Mouse (Mus musculus) gastrocnemius, postnatal 36 days (tissue): Measurements from ENCODE around the gene Anp32e. TPM values are rescaled to one million over a fixed set of nuclear protein-coding genes. Genes with fewer than 3 reads are reported as not detected.
A peak's percentile ranks its signal among the peaks of the same experiment; 100 is the strongest.
"Not testable (repeated sequence)": the region's sequence is repeated elsewhere in the genome, so short reads cannot be mapped to it uniquely, and the experiment has no call there.

Source experiments
- DNase-seq, 2 experiments: peaks; one replicate each; pipeline ENCODE4 v3.0.0; 2022
- intact Hi-C: fragments of 180-260 bp; cut with DNase I; formaldehyde crosslinking; loops from one replicate; pipeline ENCODE4 v1.15.1; 2025
- total RNA-seq, 2 experiments: library from RNA; stranded (reverse); gene quantifications; 2 replicates each; pipeline ENCODE4 v1.2.3; 2021

Gene Anp32e
- total RNA-seq, 2 experiments from 2014 or later: 67.1 to 71.1 TPM

GRCm38 (mm10) chr3:95933111-95933750, 4.2 kb downstream of the Anp32e start:
- no peak for DNase-seq
- intact Hi-C loops: no loop called here

GRCm38 (mm10) chr3:95934448-95934847, 5.4 kb downstream of the Anp32e start:
- no peak for DNase-seq
- intact Hi-C loops: no loop called here

- no peak for DNase-seq
- intact Hi-C loops: no loop called here
Observed at GRCm38 (mm10) chr3:95938217-95938616, 9.2 kb downstream of the Anp32e start.

GRCm38 (mm10) chr3:95938835-95939234, 9.8 kb downstream of the Anp32e start:
- no peak for DNase-seq
- intact Hi-C loops: no loop called here

GRCm38 (mm10) chr3:95942749-95943148, 13.7 kb downstream of the Anp32e start:
- no peak for DNase-seq
- intact Hi-C loops: no loop called here

GRCm38 (mm10) chr3:95943226-95943625, 14.2 kb downstream of the Anp32e start:
- intact Hi-C loops: no loop called here
- DNase-seq: no peak

GRCm38 (mm10) chr3:95944742-95945141, 15.7 kb downstream of the Anp32e start:
- intact Hi-C loops: no loop called here
- DNase-seq: no peak

- DNase-seq: no peak
- intact Hi-C loops: no loop called here
Observed at GRCm38 (mm10) chr3:95945731-95946240, 16.7 kb downstream of the Anp32e start.

GRCm38 (mm10) chr3:95948325-95948724, 19.3 kb downstream of the Anp32e start:
- intact Hi-C loops: no loop called here
- no peak for DNase-seq

GRCm38 (mm10) chr3:95950763-95951551, 21.9 kb downstream of the Anp32e start:
- peak; percentile 82 to 95 for DNase-seq

GRCm38 (mm10) chr3:95951566-95951965, 22.5 kb downstream of the Anp32e start:
- DNase-seq, intact Hi-C loops: not testable (repeated sequence)

More at GRCm38 (mm10) chr3:95950763-95951551, 21.9 kb downstream of the Anp32e start:
- intact Hi-C loops: no loop called here

- intact Hi-C loops: no loop called here
- no peak for DNase-seq
Observed at GRCm38 (mm10) chr3:95953023-95953422, 24.0 kb downstream of the Anp32e start.

- DNase-seq: no peak
- intact Hi-C loops: no loop called here
Observed at GRCm38 (mm10) chr3:95953522-95953921, 24.5 kb downstream of the Anp32e start.

- not testable (repeated sequence) for DNase-seq
- intact Hi-C loops: loop anchor here (5.0 kb wide), 2 partner anchors 67 to 92 kb away; no protein-coding TSS in a partner anchor
Observed at GRCm38 (mm10) chr3:95954648-95955173, 25.7 kb downstream of the Anp32e start.

GRCm38 (mm10) chr3:95955318-95955717, 26.3 kb downstream of the Anp32e start:
- intact Hi-C loops: loop anchor here (5.0 kb wide), 2 partner anchors 68 to 93 kb away; no protein-coding TSS in a partner anchor
- no peak for DNase-seq

- intact Hi-C loops: loop anchor here (5.0 kb wide), 2 partner anchors 70 to 95 kb away; no protein-coding TSS in a partner anchor
- DNase-seq: peak in 1 of 2 experiments; percentile 38
Observed at GRCm38 (mm10) chr3:95957359-95958148, 28.5 kb downstream of the Anp32e start.

GRCm38 (mm10) chr3:95959082-95959481, 30.0 kb downstream of the Anp32e start:
- intact Hi-C loops: loop anchor here (5.0 kb wide), 2 partner anchors 72 to 97 kb away; no protein-coding TSS in a partner anchor
- no peak for DNase-seq

GRCm38 (mm10) chr3:95959807-95960206, 30.8 kb downstream of the Anp32e start:
- intact Hi-C loops: loop anchor here (5.0 kb wide), 3 partner anchors 73 to 192 kb away; no protein-coding TSS in a partner anchor
- DNase-seq: no peak

- intact Hi-C loops: loop anchor here (5.0 kb wide), 1 partner anchor 190 kb away; no protein-coding TSS in a partner anchor
- not testable (repeated sequence) for DNase-seq
Observed at GRCm38 (mm10) chr3:95962182-95962581, 33.1 kb downstream of the Anp32e start.

GRCm38 (mm10) chr3:95963230-95963629, 34.2 kb downstream of the Anp32e start:
- intact Hi-C loops: loop anchor here (5.0 kb wide), 1 partner anchor 189 kb away; no protein-coding TSS in a partner anchor

More at GRCm38 (mm10) chr3:95963230-95963629, 34.2 kb downstream of the Anp32e start:
- DNase-seq: no peak
